Mouse (Mus musculus) B cell, adult 67 days (primary cell): ENCODE data around the gene Pdilt. TPM values are rescaled to one million over a fixed set of nuclear protein-coding genes. Genes with fewer than 3 reads are reported as not detected.

Experiments
- total RNA-seq, 2 experiments: library from RNA; stranded (reverse); gene quantifications; 4 replicates each; pipeline ENCODE4 v1.2.4; 2023

Gene Pdilt
- total RNA-seq: not detected

GRCm38 (mm10) chr7:119523389-119523788 lies at the start of gene Pdilt:
Gene Pdilt, minus strand, starts transcription at chr7:119523489.

GRCm38 (mm10) chr7:119554040-119554439 lies 30.8 kb upstream of the Pdilt start, which contains the start of gene Acsm2:
Gene Acsm2, plus strand, starts transcription at chr7:119554340.

GRCm38 (mm10) chr7:119519163-119519562 lies 4.1 kb downstream of the Pdilt start, which contains the start of gene Acsm5:
Gene Acsm5, plus strand, starts transcription at chr7:119519463.

GRCm38 (mm10) chr7:119479256-119479655 lies 44.0 kb downstream of the Pdilt start, which contains the start of gene Umod:
Gene Umod, minus strand, starts transcription at chr7:119479282.

GRCm38 (mm10) chr7:119459185-119459584 lies 64.1 kb downstream of the Pdilt start, which contains the start of gene Gp2:
Gene Gp2, minus strand, starts transcription at chr7:119459285.

Other genes with a start within 250 kb of the Pdilt start
- not detected for gene Gp2, start 64.2 kb downstream of the Pdilt start, total RNA-seq
- gene Umod, start 44.2 kb downstream of the Pdilt start, total RNA-seq: not detected
- gene Acsm5, start 4.0 kb downstream of the Pdilt start, total RNA-seq: not detected
- gene Acsm2, start 30.9 kb upstream of the Pdilt start, total RNA-seq: not detected
- not detected for gene Acsm1, start 83.5 kb upstream of the Pdilt start, total RNA-seq
- gene Acsm4, start 166.5 kb upstream of the Pdilt start, total RNA-seq: not detected
- gene Thumpd1, start 197.3 kb upstream of the Pdilt start, total RNA-seq: 10 to 100 TPM; 69.8 to 84.5 TPM
- not detected for gene Acsm3, start 237.4 kb upstream of the Pdilt start, total RNA-seq